Mouse (Mus musculus) heart, postnatal 10 days (tissue): Measurements from ENCODE around the gene N4bp3. TPM values are rescaled to one million over a fixed set of nuclear protein-coding genes. Genes with fewer than 3 reads are reported as not detected.
"Not testable (repeated sequence)": the region's sequence is repeated elsewhere in the genome, so short reads cannot be mapped to it uniquely, and the experiment has no call there.

Source experiments
- DNase-seq, 2 experiments: peaks; one replicate each; pipeline ENCODE4 v3.0.0; 2021
- intact Hi-C: fragments of 180-260 bp; cut with DNase I; formaldehyde crosslinking; loops from one replicate; pipeline ENCODE4 v1.15.1; 2025
- total RNA-seq, 2 experiments: library from RNA; stranded (reverse); gene quantifications; 2 replicates each; pipeline ENCODE4 v1.2.3; 2021

N4bp3 gene
- total RNA-seq, 2 experiments from 2014 or later = 35.0 to 40.5 TPM

GRCm38 (mm10) chr11:51633200-51633599 is 17.4 kb downstream of the N4bp3 start:
- DNase-seq, intact Hi-C loops: not testable (repeated sequence)

DNA sequence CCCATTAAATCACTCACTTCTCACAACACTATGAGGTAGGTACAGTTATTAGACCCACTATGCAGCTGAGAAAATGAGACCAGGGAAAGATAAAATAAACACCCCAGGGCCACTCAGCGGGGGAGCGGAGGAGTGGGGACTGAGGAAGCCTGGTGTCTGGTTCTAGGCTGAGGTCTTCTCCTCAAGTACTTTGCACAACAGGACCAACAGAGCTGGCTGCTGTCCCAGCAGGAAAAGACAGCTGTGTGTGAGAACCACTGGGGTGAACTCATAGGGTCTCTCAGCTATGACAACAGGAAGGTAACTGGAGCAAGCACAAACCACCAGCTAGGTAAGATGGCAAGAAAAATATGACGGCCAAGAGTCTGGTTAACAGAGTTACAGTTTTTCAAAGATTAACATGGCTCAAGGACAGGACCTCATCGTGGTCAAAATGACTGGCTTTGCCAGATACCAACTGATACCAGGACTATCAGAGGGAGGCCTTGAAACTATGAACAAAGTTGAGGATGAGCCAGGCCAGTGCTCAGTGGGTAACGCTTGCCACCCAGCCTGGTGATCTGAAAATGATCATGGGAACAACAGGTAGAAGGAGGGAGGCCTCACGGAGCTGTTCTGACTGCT is 18.4 kb downstream of the N4bp3 start:
- intact Hi-C loops = no loop called here
- no peak for DNase-seq

GRCm38 (mm10) chr11:51629651-51630314 is 20.9 kb downstream of the N4bp3 start:
- intact Hi-C loops = no loop called here
- DNase-seq = no peak

DNA sequence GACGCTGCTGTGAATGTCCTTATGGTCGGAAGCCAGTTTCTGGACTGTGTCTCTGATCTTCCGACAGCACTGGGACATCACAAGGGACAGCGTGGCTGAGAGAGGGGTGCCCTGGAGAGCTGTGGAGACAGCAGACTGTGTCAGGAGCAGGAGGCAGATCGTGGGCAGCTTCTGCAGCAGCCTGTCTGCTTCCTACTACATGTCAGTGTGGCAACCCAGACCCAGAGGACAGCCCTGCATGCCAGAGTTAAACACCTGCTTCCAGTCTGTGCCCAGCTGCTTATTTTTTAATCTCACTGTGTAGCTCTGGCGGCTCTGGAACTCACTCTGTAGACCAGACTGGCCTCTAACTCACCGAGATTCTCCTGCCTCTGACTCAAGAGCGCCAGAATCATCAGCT is 22.7 kb downstream of the N4bp3 start:
- DNase-seq = no peak
- intact Hi-C loops = no loop called here

DNA sequence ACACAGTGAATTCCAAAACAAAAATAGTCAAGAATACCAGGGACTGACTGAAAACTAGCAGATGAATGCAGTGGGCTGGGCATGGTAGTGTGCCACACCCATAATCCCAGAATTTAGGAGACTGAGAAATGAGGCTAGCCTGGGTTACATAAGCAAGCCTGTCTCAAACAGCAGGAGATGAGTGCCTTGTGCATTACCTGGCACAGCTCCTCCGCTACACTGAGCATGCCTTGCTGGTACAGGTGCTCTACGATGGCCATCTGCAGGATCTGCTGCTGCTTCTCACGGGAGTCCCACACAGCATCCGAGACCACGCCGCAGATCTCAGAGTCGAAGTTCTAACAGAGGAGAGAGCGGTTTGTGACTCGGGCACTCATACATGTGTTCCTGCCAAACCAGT is 23.2 kb downstream of the N4bp3 start:
- intact Hi-C loops = no loop called here
- DNase-seq = no peak

- intact Hi-C loops = no loop called here
- no peak for DNase-seq
Observed at GRCm38 (mm10) chr11:51625187-51625820, 25.3 kb downstream of the N4bp3 start.

DNA sequence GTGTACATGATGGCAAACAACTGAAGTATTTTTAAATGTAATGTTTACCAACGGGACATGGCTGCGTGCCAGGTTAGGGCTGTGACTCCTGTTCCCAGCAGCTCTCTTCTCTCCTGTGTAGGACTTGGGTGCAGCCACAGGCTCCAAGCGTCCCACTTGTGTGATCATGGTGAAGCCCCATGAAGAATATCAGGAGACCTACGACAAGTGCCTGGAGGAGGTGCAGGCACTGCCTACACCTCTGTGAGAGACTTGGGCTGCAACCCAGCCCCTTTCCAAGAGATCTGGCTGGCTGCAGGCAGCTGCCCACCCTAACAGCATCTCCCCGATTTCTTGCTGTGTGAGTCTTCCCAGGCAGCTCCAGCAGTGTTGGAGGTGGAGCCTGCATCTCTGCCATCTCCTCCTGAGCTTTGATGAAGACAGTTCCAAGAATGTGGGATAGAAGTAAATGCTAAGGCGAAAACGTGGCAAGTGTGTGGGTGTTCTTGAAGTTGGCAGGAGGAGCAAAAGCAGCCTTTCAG is 27.6 kb downstream of the N4bp3 start:
- DNase-seq = no peak
- intact Hi-C loops = no loop called here

GRCm38 (mm10) chr11:51621776-51622175 is 28.9 kb downstream of the N4bp3 start:
- DNase-seq = no peak
- intact Hi-C loops = no loop called here

- DNase-seq = no peak
- intact Hi-C loops = no loop called here
Observed at GRCm38 (mm10) chr11:51620084-51620483, 30.6 kb downstream of the N4bp3 start.

DNA sequence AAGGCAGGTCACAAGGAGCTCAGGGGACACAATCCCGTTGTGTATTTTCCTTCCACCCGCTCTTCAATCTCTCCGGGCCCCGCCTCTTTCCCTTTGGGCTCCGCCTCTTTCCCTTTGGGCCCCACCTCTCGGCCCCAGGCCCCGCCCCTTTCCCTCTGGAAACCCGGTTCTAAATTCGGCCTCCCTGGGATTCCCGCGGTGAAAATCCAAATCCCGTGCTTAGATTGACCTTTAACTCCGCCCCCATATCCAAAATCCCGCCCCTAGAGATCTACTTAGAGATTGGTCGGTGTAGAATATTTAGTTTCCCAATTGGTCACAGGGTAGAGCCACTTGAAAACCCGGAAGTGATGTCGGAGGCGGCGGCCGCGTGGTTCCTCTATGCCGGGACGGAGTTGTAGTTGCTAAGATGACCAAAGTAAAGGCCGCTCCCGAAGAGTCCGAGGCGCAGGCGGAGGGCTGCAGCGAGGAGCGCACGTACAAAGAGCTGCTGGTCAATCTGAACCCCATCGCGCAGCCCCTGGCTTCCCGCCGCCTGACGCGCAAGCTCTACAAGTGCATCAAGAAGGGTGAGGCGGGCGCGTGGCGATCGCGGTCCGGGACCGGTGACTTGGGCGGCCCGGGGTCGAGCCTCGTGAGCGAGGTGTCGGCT is 31.1 kb downstream of the N4bp3 start, which contains the start of gene Nhp2:
Gene Nhp2 (plus strand): TSS at position 327 of the 652 bp plus-strand sequence.
- DNase-seq = peak; percentile 96 to 97
- intact Hi-C loops = loop anchor here (1.0 to 2.0 kb wide), 2 partner anchors 17 to 31 kb away; partner anchors contain the start of genes D930048N14Rik and N4bp3

DNA sequence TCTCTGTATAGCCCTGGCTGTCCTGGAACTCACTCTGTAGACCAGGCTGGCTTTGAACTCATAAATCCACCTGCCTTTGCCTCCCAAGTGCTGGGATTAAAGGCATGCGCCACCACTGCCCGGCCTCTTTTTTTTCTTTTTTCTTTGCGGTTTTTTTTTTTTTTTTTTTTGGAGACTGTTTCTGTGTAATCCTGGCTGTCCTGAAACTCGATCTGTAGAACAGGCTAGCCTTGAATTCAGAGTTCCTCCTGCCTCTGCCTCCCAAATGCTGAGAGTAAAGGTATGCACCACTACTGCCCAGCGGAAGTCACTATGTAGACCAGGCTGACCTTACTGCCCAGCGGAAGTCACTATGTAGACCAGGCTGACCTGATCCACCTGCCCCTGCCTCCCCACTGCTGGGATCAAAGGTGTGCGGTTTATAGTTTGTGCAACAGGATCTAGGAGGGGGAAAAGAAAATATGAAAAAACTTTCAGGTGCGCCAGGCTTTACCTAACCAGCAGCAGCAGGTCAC is 31.7 kb downstream of the N4bp3 start:
- intact Hi-C loops = loop anchor here (1.0 to 2.0 kb wide), 2 partner anchors 17 to 32 kb away; partner anchors contain the start of genes D930048N14Rik and N4bp3
- DNase-seq = no peak

DNA sequence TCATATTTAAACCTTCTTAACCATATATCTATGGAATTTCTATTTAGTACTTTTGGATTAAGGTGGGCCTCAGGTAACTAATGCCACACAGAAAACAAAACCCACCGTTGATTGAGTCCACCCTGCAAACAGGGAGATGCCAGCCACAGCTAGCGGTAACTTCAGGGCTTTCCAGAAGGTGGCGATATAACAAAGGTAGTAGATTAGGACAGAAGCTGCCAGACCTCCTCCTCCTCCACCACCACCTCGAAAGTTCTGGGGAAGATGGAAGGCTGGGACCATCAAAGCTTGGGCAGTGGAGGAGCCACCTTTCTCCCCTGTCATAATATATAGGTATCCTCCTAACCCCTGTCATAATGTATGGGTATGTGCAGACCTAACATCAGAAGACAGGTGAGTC is 32.9 kb downstream of the N4bp3 start:
- intact Hi-C loops = loop anchor here (1.0 to 2.0 kb wide), 2 partner anchors 33 to 64 kb away; partner anchors contain the start of genes D930048N14Rik and N4bp3
- peak; percentile 80 to 83 for DNase-seq

DNA sequence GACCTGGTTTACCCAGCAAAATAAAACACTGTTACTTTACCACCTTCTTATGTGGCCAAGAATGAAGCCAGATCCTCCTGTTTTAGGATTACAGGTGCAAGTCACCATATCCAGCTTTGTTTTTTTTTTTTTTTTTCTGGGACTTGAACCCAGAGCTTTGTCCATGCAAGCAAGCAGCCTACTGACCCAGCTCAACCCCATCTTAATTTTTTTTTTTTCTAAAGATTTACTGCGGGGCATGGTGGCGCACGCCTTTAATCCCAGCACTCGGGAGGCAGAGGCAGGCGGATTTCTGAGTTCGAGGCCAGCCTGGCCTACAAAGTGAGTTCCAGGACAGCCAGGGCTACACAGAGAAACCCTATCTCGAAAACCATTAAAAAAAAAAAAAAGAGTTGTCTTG is 34.5 kb downstream of the N4bp3 start:
- intact Hi-C loops, DNase-seq: not testable (repeated sequence)

- intact Hi-C loops = no loop called here
- DNase-seq = peak; percentile 78 to 84
Observed at GRCm38 (mm10) chr11:51615601-51616000, 35.0 kb downstream of the N4bp3 start.

DNA sequence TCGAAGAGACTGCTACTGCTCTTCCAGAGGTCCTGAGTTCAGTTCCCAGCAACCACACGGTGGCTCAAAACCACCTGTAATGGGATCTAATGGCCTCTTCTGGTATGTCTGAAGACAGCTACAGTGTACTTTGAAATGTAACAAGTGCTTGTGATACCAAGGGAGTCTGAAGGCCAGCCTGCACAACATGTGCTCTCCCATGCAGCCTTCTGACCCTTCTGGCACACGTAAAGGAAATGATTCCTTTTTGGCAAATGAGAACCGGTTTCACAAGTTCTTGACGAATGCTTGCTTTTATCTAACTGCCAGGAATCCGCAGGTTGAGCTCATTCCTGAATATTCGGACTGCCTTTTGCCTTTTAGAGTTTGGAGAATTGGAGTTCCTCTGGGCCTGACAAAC is 35.5 kb downstream of the N4bp3 start:
- peak; percentile 21 to 45 for DNase-seq
- intact Hi-C loops = no loop called here

GRCm38 (mm10) chr11:51614256-51614655 is 36.4 kb downstream of the N4bp3 start:
- DNase-seq = no peak
- intact Hi-C loops = no loop called here

DNA sequence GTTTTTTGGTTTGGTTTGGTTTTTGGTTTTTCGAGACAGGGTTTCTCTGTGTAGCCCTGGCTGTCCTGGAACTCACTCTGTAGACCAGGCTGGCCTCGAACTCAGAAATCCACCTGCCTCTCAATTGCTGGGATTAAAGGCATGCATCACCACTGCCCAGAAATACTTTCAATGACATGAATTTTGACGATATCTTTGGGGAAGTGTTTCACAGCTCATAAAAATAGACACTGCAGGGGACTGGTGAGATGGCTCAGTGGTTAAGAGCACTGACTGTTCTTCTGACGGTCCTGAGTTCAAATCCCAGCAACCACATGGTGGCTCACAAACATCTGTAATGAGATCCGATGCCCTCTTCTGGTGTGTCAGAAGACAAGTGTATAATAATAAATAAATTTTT is 40.7 kb downstream of the N4bp3 start:
- intact Hi-C loops, DNase-seq: not testable (repeated sequence)

GRCm38 (mm10) chr11:51609266-51609909 is 41.3 kb downstream of the N4bp3 start:
- no peak for DNase-seq
- intact Hi-C loops = no loop called here

- intact Hi-C loops = no loop called here
- DNase-seq = no peak
Observed at GRCm38 (mm10) chr11:51607096-51607738, 43.4 kb downstream of the N4bp3 start.
